Mouse (Mus musculus) gastrocnemius, postnatal 14 days (tissue): Measurements from ENCODE around the gene Fbrsl1. TPM values are rescaled to one million over a fixed set of nuclear protein-coding genes. Genes with fewer than 3 reads are reported as not detected.

Experiments
- DNase-seq: peaks from one replicate; pipeline ENCODE4 v3.0.0; 2021; ENCODE audit warnings: mixed read lengths
- intact Hi-C: fragments of 180-260 bp; cut with DNase I; formaldehyde crosslinking; loops from one replicate; pipeline ENCODE4 v1.15.1; 2025; ENCODE audit warnings: low total_unique reads
- total RNA-seq, 2 experiments: library from RNA; stranded (reverse); gene quantifications; 2 replicates each; pipeline ENCODE4 v1.2.3; 2021

Gene Fbrsl1
- total RNA-seq, 2 experiments from 2014 or later, result 25.7 to 26.5 TPM

GRCm38 (mm10) chr5:110417756-110418522 is 30.4 kb downstream of the Fbrsl1 start:
- no peak for DNase-seq
- intact Hi-C loops, result no loop called here

GRCm38 (mm10) chr5:110416825-110417401 is 31.4 kb downstream of the Fbrsl1 start:
- DNase-seq, result no peak
- intact Hi-C loops, result no loop called here

GRCm38 (mm10) chr5:110415806-110416700 is 32.2 kb downstream of the Fbrsl1 start:
- no peak for DNase-seq

GRCm38 (mm10) chr5:110415022-110415421 is 33.3 kb downstream of the Fbrsl1 start:
- no peak for DNase-seq
- intact Hi-C loops, result no loop called here

More at GRCm38 (mm10) chr5:110415806-110416700, 32.2 kb downstream of the Fbrsl1 start:
- intact Hi-C loops, result no loop called here

- no peak for DNase-seq
- intact Hi-C loops, result no loop called here
Measured at GRCm38 (mm10) chr5:110413018-110413417, 35.3 kb downstream of the Fbrsl1 start.

- intact Hi-C loops, result no loop called here
- no peak for DNase-seq
Measured at GRCm38 (mm10) chr5:110410386-110410785, 37.9 kb downstream of the Fbrsl1 start.

GRCm38 (mm10) chr5:110408967-110409366 is 39.3 kb downstream of the Fbrsl1 start:
- no peak for DNase-seq
- intact Hi-C loops, result no loop called here

- intact Hi-C loops, result no loop called here
- no peak for DNase-seq
Measured at GRCm38 (mm10) chr5:110406065-110406714, 42.1 kb downstream of the Fbrsl1 start.

- intact Hi-C loops, result no loop called here
- no peak for DNase-seq
Measured at GRCm38 (mm10) chr5:110403931-110404330, 44.4 kb downstream of the Fbrsl1 start.

GRCm38 (mm10) chr5:110402557-110402956 is 45.7 kb downstream of the Fbrsl1 start:
- intact Hi-C loops, result no loop called here
- DNase-seq, result no peak

GRCm38 (mm10) chr5:110401101-110401500 is 47.2 kb downstream of the Fbrsl1 start:
- DNase-seq, result no peak
- intact Hi-C loops, result no loop called here

GRCm38 (mm10) chr5:110395006-110395661 is 53.2 kb downstream of the Fbrsl1 start:
- intact Hi-C loops, result no loop called here
- DNase-seq, result no peak

- no peak for DNase-seq
Measured at GRCm38 (mm10) chr5:110392727-110393126, 55.6 kb downstream of the Fbrsl1 start.

GRCm38 (mm10) chr5:110390631-110391030 is 57.7 kb downstream of the Fbrsl1 start:
- no peak for DNase-seq
- intact Hi-C loops, result no loop called here

More at GRCm38 (mm10) chr5:110392727-110393126, 55.6 kb downstream of the Fbrsl1 start:
- intact Hi-C loops, result no loop called here

GRCm38 (mm10) chr5:110387332-110387731 is 61.0 kb downstream of the Fbrsl1 start:
- no peak for DNase-seq
- intact Hi-C loops, result no loop called here

- intact Hi-C loops, result no loop called here
- DNase-seq, result peak; percentile 76
Measured at GRCm38 (mm10) chr5:110386371-110387330, 61.7 kb downstream of the Fbrsl1 start.

GRCm38 (mm10) chr5:110385263-110385662 is 63.0 kb downstream of the Fbrsl1 start:
- no peak for DNase-seq
- intact Hi-C loops, result no loop called here

GRCm38 (mm10) chr5:110384491-110384890 is 63.8 kb downstream of the Fbrsl1 start:
- intact Hi-C loops, result no loop called here
- DNase-seq, result no peak
